Mouse (Mus musculus): ENCODE data around the gene Zic5.

Gene Zic5

DNA sequence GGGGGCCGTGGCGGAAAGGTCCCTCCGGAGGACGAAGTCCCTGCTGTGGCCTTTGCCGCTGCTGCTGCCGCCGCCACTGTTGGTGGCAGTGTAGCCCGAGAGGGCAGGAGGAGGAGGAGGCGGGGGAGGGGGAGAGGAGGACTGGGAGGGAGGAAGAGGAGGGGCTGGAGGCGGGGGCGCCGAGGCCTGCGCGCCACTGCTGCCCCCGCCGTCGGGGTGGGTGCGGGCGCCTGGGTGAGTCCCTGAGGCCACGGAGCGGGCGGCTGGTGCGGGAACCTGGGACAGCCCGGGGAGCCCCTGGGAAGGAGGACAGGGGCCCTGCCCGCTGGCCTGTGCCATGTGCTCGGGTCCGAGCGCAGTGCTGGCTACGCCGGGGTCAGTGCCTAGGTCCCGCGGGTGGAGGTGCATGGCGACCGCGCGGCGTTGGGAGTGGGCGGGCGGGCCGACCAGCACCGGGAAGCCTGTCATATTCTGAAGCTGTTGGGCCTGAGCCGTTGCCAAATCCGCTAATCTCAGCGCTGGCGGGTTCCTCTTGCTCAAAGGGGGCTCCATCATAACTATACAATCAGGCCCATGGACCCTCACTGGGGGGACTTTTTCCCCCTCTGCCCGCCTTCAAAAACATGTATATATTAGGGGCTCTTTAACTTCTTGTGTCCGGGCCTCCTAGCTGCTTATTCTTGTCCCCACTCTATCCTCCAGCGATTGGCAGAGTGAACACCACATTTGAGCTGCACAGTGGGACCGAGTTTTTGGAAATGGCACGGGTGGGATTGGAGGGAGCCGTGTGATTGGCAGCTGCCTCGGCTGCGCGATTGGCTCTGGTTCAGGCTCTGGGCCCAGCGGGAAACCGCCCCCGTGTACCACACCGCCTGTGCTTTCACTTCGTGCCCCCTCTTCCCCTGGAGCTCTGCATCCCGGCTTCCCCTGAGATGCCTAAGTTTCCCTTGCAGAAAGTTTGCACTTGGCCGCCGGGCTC, at the start of gene Zic5:
Gene Zic5 (minus strand): TSS at position 915 of the 979 bp plus-strand sequence.
- DNase-seq (ENCODE audit: low spot score in 2 of 2) = no peak

DNA sequence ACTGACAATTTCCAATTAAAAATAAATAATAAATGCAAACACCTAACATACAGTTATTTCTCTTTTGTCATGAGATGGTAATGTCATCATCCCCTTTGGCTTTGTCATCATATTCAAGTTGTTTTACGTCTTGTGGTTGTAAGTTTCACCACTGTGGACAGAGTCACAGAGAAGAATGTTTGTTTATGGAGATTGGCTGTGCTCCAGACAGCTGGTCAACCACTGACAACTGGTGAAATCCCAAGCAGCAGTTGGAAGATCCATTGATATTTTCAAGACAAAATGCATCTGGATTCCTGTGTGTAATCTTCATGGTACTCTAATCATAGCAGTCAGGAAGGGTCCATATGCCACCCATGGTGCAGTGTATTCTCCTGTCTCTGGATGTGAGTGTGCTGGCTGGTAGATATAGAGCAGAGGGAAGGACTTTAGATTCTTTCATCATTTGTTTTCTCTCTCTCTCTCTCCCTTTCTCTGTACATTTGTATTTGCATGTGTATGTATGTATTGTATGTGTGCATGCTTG, 48.1 kb upstream of the Zic5 start:
- no peak for DNase-seq (ENCODE audit: low spot score in 2 of 2)

DNA sequence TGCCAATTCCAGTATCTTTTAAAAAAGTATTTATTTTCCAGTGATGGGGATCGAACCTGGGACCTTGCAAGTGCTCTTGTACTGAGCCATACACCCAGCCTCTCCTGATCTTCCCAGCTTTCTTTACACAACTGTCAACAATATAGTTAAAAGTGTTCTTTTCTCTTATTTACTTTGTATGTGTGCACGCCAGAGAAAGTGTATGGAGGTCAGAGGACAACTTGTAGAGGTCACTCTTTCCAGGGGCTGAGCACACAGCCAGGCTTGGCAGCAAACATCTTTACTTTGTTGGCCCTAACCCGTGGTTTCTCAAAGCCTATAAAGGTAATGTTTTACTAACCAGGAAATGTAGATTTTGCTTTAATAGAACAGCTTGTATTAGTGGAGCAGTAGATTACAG, 46.0 kb upstream of the Zic5 start:
- DNase-seq (ENCODE audit: low spot score in 2 of 2) = no peak

DNA sequence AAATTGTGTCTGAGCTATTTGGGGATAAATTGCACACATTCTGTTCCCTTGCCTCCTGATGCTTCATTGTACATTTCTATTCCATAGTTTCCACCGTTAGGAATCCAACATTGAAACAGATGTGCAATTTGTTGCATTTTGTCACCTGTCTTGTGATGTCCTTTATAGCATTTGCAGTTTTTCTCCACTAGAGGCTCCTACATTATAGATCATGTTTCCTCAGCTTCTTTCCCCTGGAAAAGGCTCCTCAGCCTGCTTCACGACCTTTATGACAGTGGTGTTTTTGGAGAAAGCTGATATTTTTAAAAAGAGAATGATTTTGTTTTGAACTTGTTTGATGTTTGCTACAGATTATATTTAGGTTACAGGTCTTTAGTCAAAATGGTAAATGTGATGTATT, 43.6 kb upstream of the Zic5 start:
- no peak for DNase-seq (ENCODE audit: low spot score in 2 of 2)

DNA sequence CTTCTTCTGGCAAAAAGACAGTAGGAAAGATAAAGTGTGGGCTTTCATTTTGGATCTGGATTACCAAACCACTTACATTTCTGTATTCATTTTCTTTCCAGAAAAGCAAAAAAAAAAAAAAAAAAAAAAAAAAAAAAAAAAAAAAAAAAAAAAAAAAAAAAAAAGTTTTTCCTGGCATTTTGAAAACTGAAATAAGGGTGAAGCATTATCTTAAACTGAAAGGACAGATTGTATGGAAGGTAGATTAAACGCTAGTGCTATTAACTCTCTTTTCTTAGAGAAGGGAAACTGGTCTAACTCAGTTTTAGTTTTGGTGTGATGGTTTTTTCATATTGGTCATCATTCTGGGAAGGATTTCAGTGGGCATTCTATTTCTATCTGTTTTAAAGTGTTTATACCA, 26.5 kb upstream of the Zic5 start:
- DNase-seq (ENCODE audit: low spot score in 2 of 2) = no peak

DNA sequence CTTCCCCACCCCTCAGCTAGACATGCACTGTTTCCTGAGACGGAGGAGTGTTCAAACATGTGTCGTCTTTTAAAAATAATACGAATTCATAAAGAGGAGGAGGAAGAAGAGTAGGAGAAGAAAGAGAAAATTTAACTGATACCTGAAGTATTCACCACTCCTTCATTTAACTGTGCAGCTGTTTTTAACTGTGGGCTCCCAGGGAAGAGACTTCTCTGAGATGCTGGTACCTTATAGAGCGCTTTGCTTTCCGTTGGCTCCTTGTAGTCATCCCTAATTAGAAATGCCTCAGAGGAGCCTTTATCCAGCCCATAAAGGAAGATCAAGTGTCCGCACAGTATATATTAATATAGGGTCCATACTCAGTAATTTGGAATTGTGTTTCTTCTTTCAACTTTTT, 26.0 kb upstream of the Zic5 start:
- no peak for DNase-seq (ENCODE audit: low spot score in 2 of 2)

DNA sequence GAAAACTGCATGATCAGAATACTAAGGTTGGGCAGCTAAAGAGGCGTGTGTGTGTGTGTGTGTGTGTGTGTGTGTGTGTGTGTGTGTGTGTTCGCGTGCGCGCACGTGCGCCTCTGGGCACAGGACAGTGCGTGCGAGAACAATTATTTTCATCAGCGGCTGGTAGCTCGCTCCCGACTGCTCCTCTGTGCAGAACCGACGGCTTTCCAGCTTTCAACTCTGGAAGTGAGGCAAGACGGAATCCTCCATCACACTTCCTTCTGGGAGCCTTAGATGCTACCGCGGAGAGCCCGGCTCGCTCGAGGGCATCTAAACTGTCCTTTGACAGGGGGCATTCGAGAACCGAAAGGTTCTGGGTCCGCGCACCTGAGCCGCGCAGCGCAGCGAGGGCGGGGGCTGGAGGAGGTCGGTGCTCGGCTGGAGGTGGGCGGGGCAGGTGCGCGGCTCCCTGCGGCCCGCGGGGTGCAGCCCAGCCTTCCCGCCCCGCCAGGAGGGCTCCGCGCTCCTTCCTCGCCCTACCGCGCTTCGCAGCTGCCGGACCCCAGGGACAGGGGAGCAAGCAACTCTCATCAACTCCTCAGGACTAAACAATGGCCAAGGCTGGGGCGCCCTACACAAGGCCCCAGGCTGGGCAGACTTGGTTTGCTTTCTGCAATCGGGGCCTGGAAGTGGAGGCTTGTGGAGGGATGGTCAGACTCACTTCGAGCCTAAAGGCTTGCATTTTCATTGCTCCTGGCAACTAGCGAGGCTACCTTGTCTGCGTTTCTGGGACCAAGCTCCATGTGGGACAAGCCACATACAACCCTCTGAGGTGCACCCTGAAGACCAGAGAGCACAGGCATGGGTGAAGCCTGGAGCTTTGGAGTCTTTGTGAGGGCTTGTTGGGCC, 25.2 kb upstream of the Zic5 start, which contains the start of gene Gm10837:
Gene Gm10837 (plus strand): TSS at position 146 of the 888 bp plus-strand sequence.
- no peak for DNase-seq (ENCODE audit: low spot score in 2 of 2)

DNA sequence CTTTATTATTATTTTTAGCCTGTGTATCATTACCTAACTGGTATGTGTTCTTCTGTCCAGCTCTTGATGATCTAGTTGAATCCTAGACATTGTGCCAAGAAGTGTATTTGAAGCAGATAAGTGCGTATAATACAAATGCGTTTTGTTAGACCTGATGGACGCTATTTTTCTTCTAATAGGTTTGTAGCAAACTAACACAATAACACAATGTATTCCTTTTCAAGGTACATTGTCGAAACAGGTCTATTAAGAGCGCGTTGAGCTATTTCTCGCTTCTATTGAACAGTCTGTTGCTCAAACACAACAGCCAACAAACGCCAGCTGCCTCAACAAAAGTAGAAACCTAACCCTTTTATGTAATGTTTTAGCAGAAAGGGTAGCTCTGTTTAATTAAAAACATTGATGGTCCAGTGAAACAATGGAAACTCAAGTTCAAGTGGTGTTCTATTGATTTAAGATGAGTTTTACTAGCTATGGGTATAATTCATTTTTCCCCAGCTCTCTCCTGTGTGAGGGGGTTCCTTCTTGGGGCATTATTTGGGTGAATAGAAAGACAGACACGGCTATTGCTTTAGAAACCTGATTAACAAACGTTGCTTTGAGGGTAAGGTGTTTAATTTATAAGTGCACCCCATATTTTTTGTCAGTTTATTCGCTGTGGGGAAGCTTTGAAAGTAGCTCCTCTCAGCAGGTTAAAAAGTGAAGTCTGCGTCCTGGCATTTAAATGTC, 24.4 kb upstream of the Zic5 start:
- no peak for DNase-seq (ENCODE audit: low spot score in 2 of 2)

DNA sequence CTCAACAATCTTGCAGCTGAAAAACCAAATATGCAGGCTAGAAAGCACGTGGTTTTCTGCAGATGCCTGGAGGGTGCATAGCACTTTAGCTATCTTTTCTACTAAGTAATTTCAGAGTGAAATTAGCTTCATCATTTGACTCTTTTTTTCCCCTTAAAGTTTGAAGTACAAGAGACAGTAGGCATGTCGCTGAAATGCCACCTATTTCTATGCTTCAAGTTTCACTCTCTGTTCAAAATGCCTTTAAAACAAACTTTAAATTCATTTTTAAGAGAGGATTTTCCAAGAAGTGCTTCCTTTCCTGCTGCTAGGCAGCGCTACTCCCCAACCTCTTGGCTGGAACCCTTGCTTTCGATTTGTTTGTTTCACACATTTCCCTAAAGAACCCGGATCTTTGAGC, 23.6 kb upstream of the Zic5 start:
- no peak for DNase-seq (ENCODE audit: low spot score in 2 of 2)

DNA sequence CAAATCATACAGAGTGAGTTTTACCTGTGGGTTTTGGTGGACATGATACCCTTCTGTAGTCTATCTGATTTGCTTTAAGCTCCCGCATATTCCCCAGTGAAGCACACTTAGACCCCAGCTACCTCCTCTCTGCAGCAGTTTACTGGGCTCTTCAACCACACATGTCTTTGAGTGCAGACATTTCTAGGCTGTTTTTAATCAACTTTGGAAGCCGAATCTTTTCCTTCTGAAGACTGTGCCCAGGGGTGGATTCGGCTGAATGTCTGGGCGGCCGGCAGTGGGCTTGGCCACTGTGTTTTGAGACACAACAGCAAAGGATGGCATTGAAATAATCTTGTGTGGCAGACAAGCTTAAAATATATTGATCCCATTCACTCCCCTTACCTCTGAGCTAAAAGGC, 21.9 kb upstream of the Zic5 start:
- DNase-seq (ENCODE audit: low spot score in 2 of 2) = no peak

DNA sequence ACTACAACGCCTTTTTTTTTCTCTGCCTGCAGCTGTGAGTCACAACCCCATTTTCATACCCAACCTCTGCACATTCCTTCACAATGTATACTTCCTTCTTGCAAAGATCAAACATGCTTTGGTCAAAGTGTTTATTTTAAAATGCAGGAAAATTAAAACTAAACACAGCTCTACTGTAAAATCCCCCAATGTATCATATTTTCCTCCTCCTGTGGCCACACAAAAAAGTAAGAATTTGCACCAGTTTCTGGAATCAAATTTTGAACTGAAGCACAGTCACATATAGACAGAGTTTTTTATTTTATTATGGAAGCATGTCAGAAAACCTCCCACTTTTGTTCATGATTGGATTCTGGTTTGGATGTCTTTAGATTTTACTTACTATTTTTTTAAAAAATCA, 21.1 kb upstream of the Zic5 start:
- DNase-seq (ENCODE audit: low spot score in 2 of 2) = no peak

DNA sequence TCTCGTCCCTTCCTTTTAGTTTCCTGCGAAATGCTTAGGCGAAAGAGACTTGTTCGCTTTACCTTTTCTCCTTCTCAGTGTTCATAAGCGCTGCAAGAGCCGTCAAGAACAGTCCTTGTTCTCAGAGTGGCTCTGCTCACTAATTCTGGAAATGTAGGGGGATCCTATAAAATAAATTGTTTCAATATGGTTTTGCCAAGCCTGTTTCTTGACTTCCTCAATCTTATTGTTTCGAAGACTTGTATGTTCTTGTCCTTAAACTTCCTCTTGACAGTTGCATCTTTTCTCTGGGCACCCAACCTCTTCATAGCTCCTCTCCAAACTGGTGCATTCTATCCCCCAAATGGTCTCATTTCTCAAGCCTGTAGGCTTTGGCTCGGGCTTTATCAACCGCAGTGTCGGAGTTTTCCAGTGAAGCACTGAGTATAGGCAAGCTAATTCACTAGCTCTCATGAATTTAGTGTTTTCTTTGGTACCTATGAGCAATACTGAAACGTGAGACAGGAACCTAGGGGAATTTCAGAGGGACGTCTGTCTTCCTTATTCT, 20.2 kb upstream of the Zic5 start:
- no peak for DNase-seq (ENCODE audit: low spot score in 2 of 2)

DNA sequence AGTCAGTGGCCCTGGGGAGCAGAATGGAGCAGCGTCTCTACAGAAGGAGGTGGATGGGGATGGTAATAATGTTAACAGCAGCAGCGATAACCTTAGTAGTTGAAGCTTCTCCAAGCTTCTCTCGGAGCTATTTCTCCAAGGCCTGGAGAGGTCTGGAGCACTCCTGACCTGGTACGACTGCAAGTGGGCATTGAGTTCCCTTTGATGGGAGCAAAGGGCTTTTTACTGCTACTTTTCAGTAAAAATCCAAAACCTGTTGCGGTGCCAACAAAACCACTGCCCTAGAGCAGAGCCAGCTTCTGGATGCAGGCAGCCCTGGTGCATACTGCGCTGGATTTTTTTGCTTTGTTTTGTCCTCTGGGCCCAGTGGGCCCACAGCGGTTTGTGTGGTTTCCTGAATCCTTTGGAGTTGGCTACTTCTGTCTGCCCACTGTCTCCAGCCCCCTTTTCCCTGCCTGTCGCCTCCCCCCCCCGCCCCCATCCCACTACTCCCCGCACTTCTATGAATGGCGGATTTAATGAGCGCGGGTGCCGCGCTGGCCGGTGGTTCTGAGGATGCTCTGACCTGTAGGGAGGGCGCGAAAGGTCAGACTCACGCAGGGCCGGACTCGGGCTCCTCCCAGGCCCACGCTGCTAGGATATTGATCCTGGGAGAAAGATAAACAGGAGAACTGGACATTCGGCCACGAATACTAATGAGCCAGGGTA, 19.5 kb upstream of the Zic5 start:
- DNase-seq (ENCODE audit: low spot score in 2 of 2) = no peak

DNA sequence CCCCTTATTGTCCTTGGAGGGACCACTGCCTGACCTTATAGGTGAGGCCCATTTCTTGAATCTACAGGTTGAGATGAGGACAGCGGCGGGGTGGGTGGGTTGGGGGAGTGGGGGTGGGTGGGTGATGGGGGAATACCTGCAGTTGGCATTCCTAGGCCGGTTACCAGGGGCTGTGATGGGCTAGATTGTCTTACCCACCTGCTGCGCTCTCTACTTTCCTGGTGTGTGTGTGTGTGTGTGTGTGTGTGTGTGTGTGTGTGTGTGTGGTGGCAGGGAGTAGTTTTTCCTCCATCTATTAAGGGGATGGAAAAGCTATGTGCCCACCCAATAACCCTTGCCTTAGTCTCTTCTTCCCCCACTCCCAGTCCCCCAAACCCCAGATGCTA, 19.0 kb upstream of the Zic5 start:
- DNase-seq (ENCODE audit: low spot score in 2 of 2) = no peak

DNA sequence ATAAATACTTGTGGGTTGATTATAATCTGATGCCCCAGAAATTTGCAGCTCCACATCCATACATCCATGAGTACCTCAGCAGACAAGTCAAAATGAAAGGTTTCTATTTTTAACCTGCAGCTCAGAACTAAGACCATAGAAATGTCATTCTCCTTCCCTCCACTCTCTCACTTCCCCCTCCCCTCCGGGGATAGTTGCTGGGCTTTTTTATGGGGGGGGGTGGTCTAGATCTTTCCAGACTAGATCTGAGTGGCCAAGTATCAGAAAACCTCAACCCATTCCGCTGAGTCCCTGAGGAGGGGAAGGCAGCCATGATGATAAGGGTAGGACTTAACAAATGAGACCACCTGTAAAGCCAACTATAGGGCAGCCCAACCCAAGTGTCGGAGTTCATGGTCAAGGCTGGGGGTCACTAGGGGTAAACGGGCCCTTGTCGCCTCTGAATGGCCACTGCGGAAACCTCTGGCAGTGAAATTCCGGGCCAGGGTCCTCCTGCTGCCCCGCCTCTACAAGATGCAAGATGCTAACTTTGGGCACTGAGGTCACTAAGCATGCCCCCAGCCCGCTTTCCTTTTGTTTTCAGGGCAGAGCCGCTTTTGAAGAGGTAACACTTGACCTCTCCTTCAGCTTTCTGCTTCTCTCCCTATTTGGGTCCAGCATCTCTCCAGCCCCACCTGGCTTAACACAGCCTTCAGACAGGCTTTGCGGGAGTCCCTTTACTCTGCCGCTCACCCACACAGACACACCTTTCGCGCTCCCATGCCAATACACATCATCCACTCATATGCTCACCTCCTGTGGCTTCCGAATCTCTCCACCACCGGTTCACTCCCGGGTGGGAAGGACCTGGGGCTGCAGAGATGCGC, 18.3 kb upstream of the Zic5 start:
- no peak for DNase-seq (ENCODE audit: low spot score in 2 of 2)

DNA sequence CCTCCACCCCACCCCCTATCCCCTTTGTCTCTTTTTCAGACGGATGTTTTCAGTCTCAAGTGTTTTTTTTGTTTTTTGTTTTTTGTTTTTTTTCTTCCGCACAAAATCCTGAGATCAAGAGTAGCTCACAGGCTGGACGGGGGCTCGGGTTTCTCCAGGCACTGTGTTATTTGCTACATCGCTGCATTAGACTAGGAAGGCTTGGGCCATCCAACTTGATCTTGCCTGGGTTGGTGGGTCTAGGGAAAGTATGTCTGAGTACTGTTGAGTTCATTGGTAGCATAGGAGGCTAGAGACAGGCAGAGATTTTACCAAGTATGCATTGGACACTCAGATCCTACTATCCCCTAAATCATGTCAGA, 17.5 kb upstream of the Zic5 start:
- DNase-seq (ENCODE audit: low spot score in 2 of 2) = no peak

DNA sequence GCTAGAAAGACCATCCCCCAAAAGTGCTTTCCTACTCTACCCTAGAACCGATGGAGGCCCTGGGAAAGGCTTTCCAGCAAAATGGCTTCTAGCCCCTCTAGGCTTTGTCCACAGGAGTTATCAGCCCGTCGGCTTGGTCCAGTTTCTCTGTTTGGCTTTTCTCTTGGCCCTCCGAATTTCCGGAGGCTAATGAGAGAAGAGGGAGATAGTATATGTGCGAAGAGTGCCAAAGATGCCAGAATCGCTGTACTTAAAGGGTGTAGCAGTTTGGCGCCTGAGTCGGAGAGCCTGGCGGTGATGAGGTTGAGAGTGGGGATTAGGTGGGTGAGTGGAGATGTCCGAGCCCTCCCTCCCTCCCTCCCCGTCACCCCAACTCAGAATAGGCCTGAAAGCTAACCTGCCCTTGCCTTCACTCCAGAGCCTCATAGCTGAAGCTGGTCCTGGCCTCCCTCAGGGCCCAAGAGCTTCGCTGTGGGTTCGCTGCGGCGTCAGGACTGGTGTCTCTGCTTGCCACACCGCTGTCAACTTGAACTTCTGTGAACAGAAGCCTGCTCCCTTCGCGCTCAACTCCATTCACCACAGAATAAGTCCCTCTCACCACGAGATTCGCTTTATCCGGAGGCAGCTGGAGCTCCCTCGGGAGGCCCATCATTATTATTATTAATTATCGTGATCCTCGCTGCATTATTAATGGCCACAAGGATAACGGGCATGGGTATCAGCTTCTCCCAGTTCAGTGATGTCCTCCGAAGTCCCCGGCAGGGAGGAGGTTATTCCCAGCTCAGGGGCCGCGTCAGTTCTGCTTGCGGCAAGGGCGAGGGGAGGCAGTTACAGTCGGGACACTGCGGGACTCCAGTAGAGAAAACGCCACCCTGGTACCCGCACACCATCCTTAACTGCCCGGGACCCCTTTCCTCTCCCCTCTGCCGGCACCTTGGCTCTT, 16.9 kb upstream of the Zic5 start:
- no peak for DNase-seq (ENCODE audit: low spot score in 2 of 2)

DNA sequence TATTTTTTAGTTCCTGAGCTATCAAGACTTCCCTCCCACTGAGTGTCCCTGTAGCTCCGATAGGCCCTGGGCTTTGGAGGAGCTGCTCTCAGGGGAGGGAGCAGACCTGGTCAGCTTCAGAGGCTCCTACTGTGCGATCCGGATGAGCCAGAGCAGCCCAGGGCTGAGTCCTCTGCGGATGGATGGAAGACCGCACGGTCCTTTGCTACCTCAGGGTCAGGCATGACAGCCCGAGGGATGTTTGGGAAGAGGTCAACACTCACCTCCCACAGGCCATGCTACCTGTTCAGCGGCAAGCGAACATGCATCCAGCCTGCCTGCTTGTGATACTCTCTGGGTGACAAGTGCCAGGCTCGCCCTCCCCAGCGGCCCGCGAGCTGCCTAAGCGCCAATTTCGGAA, 15.7 kb upstream of the Zic5 start:
- DNase-seq (ENCODE audit: low spot score in 2 of 2) = no peak

DNA sequence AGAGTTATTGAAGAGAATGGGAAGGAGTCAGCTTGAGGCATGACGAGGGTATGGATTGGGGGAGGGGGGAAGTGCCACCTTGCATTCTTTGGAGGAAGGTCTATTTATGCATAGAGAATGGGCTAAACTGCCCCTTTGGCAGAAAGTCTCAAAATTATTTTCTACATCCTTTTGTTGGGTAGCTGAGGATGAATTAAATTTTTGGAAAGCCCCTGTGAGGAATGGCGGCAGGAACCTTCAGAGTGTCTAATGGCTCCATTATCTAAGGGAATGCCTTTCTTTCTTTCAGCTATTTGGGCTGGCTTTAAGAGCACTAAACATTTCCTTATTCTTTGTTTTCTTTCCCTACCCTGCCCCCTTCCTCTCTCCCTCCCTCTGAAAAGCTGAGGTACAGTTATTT, 14.9 kb upstream of the Zic5 start:
- DNase-seq (ENCODE audit: low spot score in 2 of 2) = no peak

All from urinary bladder, adult 18-20 months (tissue).